Mouse (Mus musculus) cerebellum, adult 9-10 months (tissue): Measurements from ENCODE around the gene Arhgef25.
"Not testable (repeated sequence)": the region's sequence is repeated elsewhere in the genome, so short reads cannot be mapped to it uniquely, and the experiment has no call there.

ENCODE experiments used
- DNase-seq: peaks from one replicate; pipeline ENCODE4 v3.0.0; 2022

Arhgef25 gene

GRCm38 (mm10) chr10:127164631-127165353, 25.1 kb downstream of the Arhgef25 start, which contains the start of gene B4galnt1:
Gene B4galnt1, plus strand, starts transcription at chr10:127165225.
- DNase-seq, result peak; percentile 89

GRCm38 (mm10) chr10:127164190-127164589, 25.7 kb downstream of the Arhgef25 start:
- no peak for DNase-seq

GRCm38 (mm10) chr10:127162771-127163261, 27.1 kb downstream of the Arhgef25 start:
- DNase-seq, result not testable (repeated sequence)

GRCm38 (mm10) chr10:127160728-127161127, 29.2 kb downstream of the Arhgef25 start:
- DNase-seq, result no peak

GRCm38 (mm10) chr10:127160081-127160480, 29.8 kb downstream of the Arhgef25 start:
- DNase-seq, result no peak

GRCm38 (mm10) chr10:127158471-127158870, 31.4 kb downstream of the Arhgef25 start:
- no peak for DNase-seq

GRCm38 (mm10) chr10:127156511-127156910, 33.4 kb downstream of the Arhgef25 start:
- no peak for DNase-seq

- DNase-seq, result no peak
Observed at GRCm38 (mm10) chr10:127156089-127156488, 33.8 kb downstream of the Arhgef25 start.

GRCm38 (mm10) chr10:127154652-127155051, 35.2 kb downstream of the Arhgef25 start:
- DNase-seq, result no peak

GRCm38 (mm10) chr10:127154241-127154640, 35.6 kb downstream of the Arhgef25 start:
- DNase-seq, result no peak

- no peak for DNase-seq
Observed at GRCm38 (mm10) chr10:127153323-127153722, 36.6 kb downstream of the Arhgef25 start.

GRCm38 (mm10) chr10:127152556-127152955, 37.3 kb downstream of the Arhgef25 start:
- not testable (repeated sequence) for DNase-seq

GRCm38 (mm10) chr10:127151233-127151632, 38.6 kb downstream of the Arhgef25 start:
- DNase-seq, result not testable (repeated sequence)

GRCm38 (mm10) chr10:127150471-127150872, 39.4 kb downstream of the Arhgef25 start:
- no peak for DNase-seq

- DNase-seq, result no peak
Observed at GRCm38 (mm10) chr10:127147135-127147534, 42.7 kb downstream of the Arhgef25 start.

GRCm38 (mm10) chr10:127145303-127145702, 44.6 kb downstream of the Arhgef25 start:
- no peak for DNase-seq

GRCm38 (mm10) chr10:127144536-127144935, 45.3 kb downstream of the Arhgef25 start:
- DNase-seq, result no peak

GRCm38 (mm10) chr10:127143228-127143627, 46.7 kb downstream of the Arhgef25 start:
- peak; percentile 41 for DNase-seq

- DNase-seq, result no peak
Observed at GRCm38 (mm10) chr10:127141500-127141899, 48.4 kb downstream of the Arhgef25 start.

GRCm38 (mm10) chr10:127140971-127141370, 48.9 kb downstream of the Arhgef25 start:
- no peak for DNase-seq

- DNase-seq, result no peak
Observed at GRCm38 (mm10) chr10:127138328-127139141, 51.3 kb downstream of the Arhgef25 start.

GRCm38 (mm10) chr10:127137896-127138295, 52.0 kb downstream of the Arhgef25 start:
- no peak for DNase-seq

- no peak for DNase-seq
Observed at GRCm38 (mm10) chr10:127136510-127136909, 53.4 kb downstream of the Arhgef25 start.
